Mouse (Mus musculus) lung, postnatal 0 days (tissue): Measurements from ENCODE around the gene Adamtsl3.

Experiments
- CTCF ChIP-seq: IDR thresholded peaks from 2 replicates; pipeline ENCODE4 v1.5.1; 2016; ENCODE audit warnings: antibody characterized with exemption, mild to moderate bottlenecking
- EP300 ChIP-seq: IDR thresholded peaks from 2 replicates; pipeline ENCODE4 v1.6.1; 2016; ENCODE audit warnings: antibody characterized with exemption, mild to moderate bottlenecking, control low read depth

GRCm38 (mm10) chr7:82330860-82331259 lies 4.6 kb upstream of the Adamtsl3 start:
- TF ChIP-seq CTCF (no peak), EP300 (no peak)
